Mouse (Mus musculus) liver, postnatal 0 days (tissue): ENCODE measurements around the gene Haus3. TPM values are rescaled to one million over a fixed set of nuclear protein-coding genes. Genes with fewer than 3 reads are reported as not detected.

Experiments
- ATAC-seq: fragments of 200-750 bp; cut with Nextera tagmentation; 2 replicates; pipeline ENCODE4 v1.8.0; 2017; ENCODE audit warnings: mild to moderate bottlenecking, moderate library complexity
- DNase-seq: peaks from one replicate; pipeline ENCODE4 v3.0.0-alpha.2; 2016
- H3K27ac ChIP-seq: fragments of 300-500 bp; sonication (generic); 2 replicates; pipeline ENCODE4 v1.5.1; 2014; ENCODE audit warnings: antibody characterized with exemption, moderate library complexity, mild to moderate bottlenecking, low read depth
- H3K27me3 ChIP-seq: fragments of 300-500 bp; sonication (generic); 2 replicates; pipeline ENCODE4 v1.6.1; 2014; ENCODE audit warnings: low read length, control low read depth, mixed read lengths; ENCODE audit not compliant: insufficient read depth
- H3K36me3 ChIP-seq: fragments of 300-500 bp; sonication (generic); replicated peaks from 2 replicates; pipeline ENCODE4 v1.6.1; 2014; ENCODE audit warnings: mild to moderate bottlenecking, control low read depth, low read length, moderate library complexity, mixed read lengths; ENCODE audit not compliant: insufficient read depth
- H3K4me1 ChIP-seq: fragments of 300-500 bp; sonication (generic); 2 replicates; pipeline ENCODE4 v1.6.1; 2014; ENCODE audit warnings: antibody characterized with exemption, mild to moderate bottlenecking, control low read depth; ENCODE audit not compliant: insufficient read depth
- H3K4me2 ChIP-seq: fragments of 300-500 bp; sonication (generic); 2 replicates; pipeline ENCODE4 v1.6.1; 2014; ENCODE audit warnings: low read depth, mild to moderate bottlenecking, low read length, moderate library complexity, mixed read lengths
- H3K4me3 ChIP-seq: fragments of 300-500 bp; sonication (generic); 2 replicates; pipeline ENCODE4 v1.5.1; 2014; ENCODE audit warnings: low read depth, low read length
- H3K9ac ChIP-seq: fragments of 300-500 bp; sonication (generic); replicated peaks from 2 replicates; pipeline ENCODE4 v1.6.1; 2014; ENCODE audit warnings: mild to moderate bottlenecking, moderate library complexity
- H3K9me3 ChIP-seq: fragments of 300-500 bp; sonication (generic); 2 replicates; pipeline ENCODE4 v1.6.1; 2016; ENCODE audit warnings: mild to moderate bottlenecking, control low read depth, low read length, mixed read lengths
- CTCF ChIP-seq: sonication (generic); IDR thresholded peaks from 2 replicates; pipeline ENCODE4 v1.5.1; 2016; ENCODE audit warnings: antibody characterized with exemption, low read depth
- EP300 ChIP-seq: IDR thresholded peaks from 2 replicates; pipeline ENCODE4 v1.6.1; 2016; ENCODE audit warnings: antibody characterized with exemption, low read depth, mild to moderate bottlenecking
- WGBS: fragments of 180-500 bp; shearing (Covaris S2); extraction: QIAGEN DNeasy Blood & Tissue Kit; methylation state at CpG from one replicate; pipeline ENCODE4 v1.1.7; 2014; ENCODE audit not compliant: insufficient replicate concordance; 5-methylcytosine and 5-hydroxymethylcytosine counted together
- polyA plus RNA-seq: library from polyadenylated mRNA; unstranded; fragments of >200 nt; fragmentation: Nextera tagmentation; extraction: Ambion mirVana; gene quantifications from 2 replicates; pipeline ENCODE4 v1.2.1, GENCODE M21; 2015

Gene Haus3
- polyA plus RNA-seq, 1 experiment from 2014 or later, result 14.0 TPM

GRCm38 (mm10) chr5:34189521-34189920 lies 20.2 kb upstream of the Haus3 start:
- TF ChIP-seq CTCF (no peak), EP300 (no peak)
- ATAC-seq (no peak), DNase-seq (no peak)
- no peak overlapping the region for H3K9ac ChIP-seq
- no peak overlapping the region for H3K4me2 ChIP-seq
- no peak overlapping the region for H3K4me3 ChIP-seq
- H3K4me1 ChIP-seq, result peaks cover 35% of the 10 kb centered on the region
- H3K27ac ChIP-seq, result peak overlapping the region; percentile 70; the same call in 1 of the 2 replicates
- no peaks in the 10 kb centered on the region for H3K36me3 ChIP-seq
- no peaks in the 10 kb centered on the region for H3K27me3 ChIP-seq
- WGBS, result 35% methylated on average over 1 of the region's 1 CpGs
- no peaks in the 10 kb centered on the region for H3K9me3 ChIP-seq

GRCm38 (mm10) chr5:34188856-34189255 lies 19.5 kb upstream of the Haus3 start:
- Histone ChIP-seq H3K27ac (peak overlapping the region; percentile 77), H3K9ac (no peak overlapping the region), H3K36me3 (peaks cover 5% of the 10 kb centered on the region; the same call in 1 of the 2 replicates), H3K4me2 (peak overlapping the region; percentile 97; the same call in 1 of the 2 replicates), H3K4me1 (peaks cover 38% of the 10 kb centered on the region), H3K27me3 (no peaks in the 10 kb centered on the region), H3K9me3 (no peaks in the 10 kb centered on the region), H3K4me3 (no peak overlapping the region; the same call in 1 of the 2 replicates)
- TF ChIP-seq CTCF (no peak), EP300 (no peak)
- ATAC-seq (no peak), DNase-seq (no peak)
- WGBS, result 48% methylated on average over 2 of the region's 2 CpGs

DNA sequence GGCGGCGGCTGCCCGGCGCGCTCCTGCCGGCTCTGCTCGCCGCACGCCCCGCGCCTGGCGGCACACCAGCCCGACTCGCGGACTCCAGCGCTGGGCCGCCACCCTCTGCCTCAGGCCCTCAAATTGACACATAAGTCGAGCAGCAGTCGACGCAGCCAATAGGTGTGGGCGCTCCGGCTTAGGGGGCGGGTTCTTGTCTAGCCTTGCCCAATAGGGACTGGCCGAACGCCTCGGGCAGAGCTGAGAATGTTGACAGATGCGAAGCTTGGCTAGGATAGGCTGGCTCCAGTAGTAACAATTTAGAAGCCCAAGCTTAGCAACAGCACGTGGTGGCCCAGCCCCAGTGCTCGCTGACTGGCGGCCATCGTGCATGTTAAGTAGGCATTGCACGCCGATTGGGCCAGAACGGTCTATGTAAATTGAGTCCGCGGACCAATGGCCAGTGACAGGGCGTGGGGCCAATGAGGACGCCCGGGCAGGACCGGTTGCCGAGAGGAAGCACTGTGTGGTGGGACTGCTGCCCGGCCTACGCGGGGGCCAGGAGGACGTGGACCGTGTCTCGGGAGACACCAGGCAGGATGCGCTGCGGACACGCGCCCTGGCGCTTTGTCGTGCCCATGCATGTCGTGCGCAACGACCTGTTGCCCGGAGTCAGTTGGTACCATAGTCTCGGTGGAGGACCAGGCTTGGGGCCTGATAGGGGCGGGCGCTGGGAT lies 18.4 kb upstream of the Haus3 start, which contains the start of gene Mxd4:
Mxd4 (minus strand) TSS at position 120 of the 716 bp plus-strand sequence.
- ATAC-seq, result peak; percentile 97
- peak within 1 kb of the TSS; percentile 97 for H3K4me2 ChIP-seq
- H3K36me3 ChIP-seq, result peaks cover 6% of the 10 kb centered on the region; the same call in 1 of the 2 replicates
- H3K4me1 ChIP-seq, result peaks cover 47% of the 10 kb centered on the region
- H3K4me3 ChIP-seq, result peak within 1 kb of the TSS; percentile 87
- H3K27ac ChIP-seq, result peak within 1 kb of the TSS; percentile 96
- TF ChIP-seq EP300 (no peak), CTCF (no peak)
- no peaks in the 10 kb centered on the region for H3K27me3 ChIP-seq
- no peaks in the 10 kb centered on the region for H3K9me3 ChIP-seq
- WGBS, result under 1% methylated on average over 60 of the region's 60 CpGs
- peak; percentile 96 for DNase-seq
- H3K9ac ChIP-seq, result peak within 1 kb of the TSS; percentile 81

GRCm38 (mm10) chr5:34186961-34187391 lies 17.6 kb upstream of the Haus3 start:
- WGBS, result 2% methylated on average over 31 of the region's 46 CpGs
- Histone ChIP-seq H3K4me1 (peaks cover 50% of the 10 kb centered on the region), H3K36me3 (peaks cover 8% of the 10 kb centered on the region; the same call in 1 of the 2 replicates), H3K4me2 (peak overlapping the region; percentile 97), H3K27me3 (no peaks in the 10 kb centered on the region), H3K27ac (peak overlapping the region; percentile 96), H3K9me3 (no peaks in the 10 kb centered on the region), H3K4me3 (peak overlapping the region; percentile 87), H3K9ac (peak overlapping the region; percentile 81)
- no peak for TF ChIP-seq CTCF
- TF ChIP-seq EP300, result no peak
- peak; percentile 76 for DNase-seq
- ATAC-seq, result peak; percentile 24

DNA sequence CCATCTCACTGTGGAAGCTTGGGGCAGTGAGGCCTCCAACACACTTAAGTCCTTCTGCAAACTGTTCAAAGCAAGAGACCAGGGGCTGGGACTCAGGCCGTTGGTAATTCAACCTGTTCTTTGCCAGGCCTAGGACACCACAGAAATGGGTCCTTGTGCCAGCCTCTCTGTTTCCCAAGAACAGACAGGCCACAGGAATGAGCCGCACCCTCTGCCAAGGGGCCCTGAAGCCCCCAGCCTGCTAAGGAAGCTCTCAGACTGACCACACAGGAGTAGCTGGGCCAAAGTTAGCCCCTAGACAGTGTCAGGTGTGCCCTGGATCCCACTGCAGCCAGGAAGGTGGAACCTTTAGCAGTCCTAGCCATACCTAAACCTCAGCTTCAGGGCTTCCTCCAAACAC lies 17.1 kb upstream of the Haus3 start:
- ATAC-seq (no peak), DNase-seq (no peak)
- Histone ChIP-seq H3K9ac (peak overlapping the region; percentile 81), H3K4me2 (peak overlapping the region; percentile 97), H3K4me1 (peaks cover 50% of the 10 kb centered on the region), H3K36me3 (peaks cover 8% of the 10 kb centered on the region; the same call in 1 of the 2 replicates), H3K9me3 (no peaks in the 10 kb centered on the region), H3K27me3 (no peaks in the 10 kb centered on the region), H3K4me3 (peak overlapping the region; percentile 87), H3K27ac (peak overlapping the region; percentile 96)
- TF ChIP-seq EP300 (no peak), CTCF (no peak)
- 45% methylated on average over 2 of the region's 2 CpGs for WGBS

DNA sequence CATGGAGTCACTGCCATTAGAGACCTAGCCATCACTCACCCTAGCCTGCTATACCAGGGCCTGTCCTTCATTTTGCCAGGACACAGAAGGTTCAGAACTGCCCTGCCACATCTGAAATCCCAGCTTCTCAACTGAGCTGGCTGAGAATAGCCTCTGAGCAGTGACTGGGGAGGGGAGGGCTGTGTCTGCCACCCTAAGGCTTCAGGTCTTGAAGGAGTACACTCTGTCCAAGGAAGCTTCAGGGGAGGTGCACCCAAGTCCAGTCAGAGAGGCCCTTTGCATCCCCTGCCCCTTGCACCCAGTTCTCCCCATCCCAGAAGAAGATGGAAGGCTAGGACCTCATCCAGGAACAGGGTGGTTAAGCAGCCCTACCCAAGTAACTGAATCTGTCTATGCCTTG lies 16.5 kb upstream of the Haus3 start:
- Histone ChIP-seq H3K9me3 (no peaks in the 10 kb centered on the region), H3K4me3 (peak overlapping the region; percentile 87), H3K27me3 (no peaks in the 10 kb centered on the region), H3K4me1 (peaks cover 50% of the 10 kb centered on the region), H3K9ac (peak overlapping the region; percentile 81), H3K36me3 (peaks cover 13% of the 10 kb centered on the region), H3K27ac (no peak overlapping the region), H3K4me2 (peak overlapping the region; percentile 97)
- ATAC-seq (no peak), DNase-seq (no peak)
- TF ChIP-seq EP300 (no peak), CTCF (no peak)
